Mouse (Mus musculus) ovary, postnatal 36 days (tissue): ENCODE data around the gene Trpm8.
A peak's percentile ranks its signal among the peaks of the same experiment; 100 is the strongest.

Source experiments
- DNase-seq: peaks from one replicate; pipeline ENCODE4 v3.0.0; 2022; ENCODE audit warnings: low spot score, mixed read lengths

Trpm8 gene

DNA sequence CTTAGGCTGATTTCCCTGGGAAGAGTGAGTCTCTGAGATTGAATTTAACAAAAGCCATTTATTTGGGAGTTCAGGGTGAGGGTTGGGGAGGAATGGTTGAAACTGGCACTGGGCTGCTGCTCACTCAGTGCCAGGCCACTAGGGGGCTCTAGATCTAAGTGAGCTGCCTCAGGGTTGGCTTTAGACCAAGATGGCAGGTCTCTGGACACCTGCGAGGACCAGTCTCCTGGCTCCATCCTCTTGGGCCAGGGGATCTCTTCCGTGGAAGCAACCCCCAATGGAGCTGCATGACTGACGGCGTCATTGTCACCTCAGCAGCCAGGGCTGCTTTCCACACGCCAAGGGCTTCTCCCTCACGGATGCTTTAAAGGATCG, 7.5 kb downstream of the Trpm8 start:
- DNase-seq, result no peak

DNA sequence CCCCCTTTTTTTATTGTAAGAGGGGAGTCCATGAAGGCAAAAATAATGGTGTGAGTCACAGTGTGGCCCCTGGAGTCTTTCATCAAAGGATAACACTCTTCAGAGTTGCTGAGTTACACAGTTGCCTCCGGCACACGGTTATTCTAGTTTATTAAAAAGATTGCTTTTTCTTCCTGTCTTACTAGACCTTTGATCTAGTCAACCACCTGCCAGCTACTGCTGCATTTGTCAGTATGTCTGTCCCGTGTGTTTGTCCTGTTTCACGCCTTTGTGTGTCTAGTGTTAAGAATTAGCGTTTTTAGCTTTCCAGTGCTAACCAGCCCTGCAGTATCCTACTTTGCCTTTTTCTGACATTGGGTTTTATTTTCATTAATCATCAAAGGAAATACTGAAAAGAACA, 8.2 kb downstream of the Trpm8 start:
- DNase-seq, result no peak

DNA sequence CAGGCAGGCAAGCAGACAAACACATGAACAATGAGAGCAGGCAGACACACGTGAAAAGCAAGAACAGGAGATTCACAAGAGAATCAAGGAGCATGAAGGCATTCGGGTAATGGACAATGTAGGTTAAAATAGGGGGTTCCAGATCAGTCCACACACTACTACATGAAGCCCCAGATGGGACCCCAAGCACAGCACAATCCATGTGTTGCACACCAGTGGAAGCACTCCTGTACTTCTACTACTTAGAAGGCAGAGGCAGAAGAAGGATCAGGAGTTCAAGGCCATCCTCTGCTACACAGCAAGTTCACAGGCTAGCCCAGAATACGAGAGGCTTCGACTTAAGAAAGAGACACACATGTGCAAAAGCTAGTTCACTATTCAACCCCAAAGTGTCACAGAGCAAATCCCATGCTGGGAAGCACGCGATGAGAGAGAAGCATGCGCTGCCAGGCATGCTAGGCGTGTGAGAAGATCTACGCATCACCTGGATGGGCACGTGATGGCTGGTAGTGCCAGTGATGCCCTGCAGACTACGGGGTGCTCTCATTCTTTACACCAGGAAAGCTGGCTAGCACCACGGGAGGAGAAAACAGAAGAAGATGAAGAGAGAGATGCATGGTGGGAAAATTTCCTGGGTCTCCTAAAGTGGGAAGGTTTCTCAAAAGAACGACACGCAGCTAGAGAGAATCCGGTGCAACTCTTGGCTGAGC, 8.8 kb downstream of the Trpm8 start:
- no peak for DNase-seq

DNA sequence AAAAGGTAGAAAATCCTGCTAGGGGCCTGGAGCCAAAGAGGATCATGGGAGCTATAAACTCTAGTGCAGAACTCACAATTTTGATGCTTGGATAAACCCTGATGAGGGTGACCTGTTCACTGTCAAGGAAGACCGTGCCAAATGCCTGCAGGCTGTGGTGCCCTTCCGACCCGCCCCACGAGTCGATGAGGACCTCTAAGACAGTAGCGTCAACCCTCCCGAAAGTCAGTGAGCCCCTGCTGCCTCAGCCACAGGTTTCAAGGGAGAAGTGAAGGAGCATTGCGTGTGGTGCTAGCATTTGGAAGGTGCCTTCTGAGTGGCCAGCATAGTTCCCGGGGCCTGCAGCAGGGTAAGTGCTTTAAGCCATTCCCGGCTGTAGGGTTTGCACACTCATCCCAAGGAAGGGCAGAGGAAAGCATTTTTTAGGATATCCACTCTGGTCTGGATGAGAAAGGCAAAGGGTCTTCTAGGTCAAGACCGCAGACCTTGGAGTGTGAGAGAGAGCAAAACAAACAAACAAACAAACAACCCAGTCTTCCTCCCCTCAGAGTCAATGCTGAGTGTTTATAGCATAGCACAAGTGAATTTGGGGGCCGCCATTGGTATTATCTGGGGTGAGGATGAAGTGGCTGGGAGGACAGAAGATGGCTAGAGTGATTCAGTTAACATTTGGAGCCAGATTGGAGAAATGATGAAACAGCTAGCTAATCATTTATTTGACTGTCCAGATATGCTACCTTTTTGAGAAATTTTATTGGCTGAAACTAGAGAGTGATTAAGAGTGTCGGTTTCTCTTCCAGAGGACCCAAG, 9.6 kb downstream of the Trpm8 start:
- no peak for DNase-seq

DNA sequence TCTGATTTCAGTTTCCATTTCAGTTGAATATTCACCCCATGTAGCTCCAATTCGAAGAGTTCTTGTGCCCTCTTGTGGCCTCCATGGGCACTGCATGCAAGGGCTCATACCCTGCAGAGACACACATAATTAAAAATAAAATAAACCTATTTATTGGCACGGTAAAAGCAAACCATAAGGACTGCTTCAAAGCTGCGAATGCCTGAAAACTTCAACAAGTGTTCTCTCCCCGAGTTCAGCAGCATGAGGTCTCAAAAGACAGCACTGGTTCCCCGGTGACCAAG, 10.2 kb downstream of the Trpm8 start:
- DNase-seq, result peak; percentile 76

DNA sequence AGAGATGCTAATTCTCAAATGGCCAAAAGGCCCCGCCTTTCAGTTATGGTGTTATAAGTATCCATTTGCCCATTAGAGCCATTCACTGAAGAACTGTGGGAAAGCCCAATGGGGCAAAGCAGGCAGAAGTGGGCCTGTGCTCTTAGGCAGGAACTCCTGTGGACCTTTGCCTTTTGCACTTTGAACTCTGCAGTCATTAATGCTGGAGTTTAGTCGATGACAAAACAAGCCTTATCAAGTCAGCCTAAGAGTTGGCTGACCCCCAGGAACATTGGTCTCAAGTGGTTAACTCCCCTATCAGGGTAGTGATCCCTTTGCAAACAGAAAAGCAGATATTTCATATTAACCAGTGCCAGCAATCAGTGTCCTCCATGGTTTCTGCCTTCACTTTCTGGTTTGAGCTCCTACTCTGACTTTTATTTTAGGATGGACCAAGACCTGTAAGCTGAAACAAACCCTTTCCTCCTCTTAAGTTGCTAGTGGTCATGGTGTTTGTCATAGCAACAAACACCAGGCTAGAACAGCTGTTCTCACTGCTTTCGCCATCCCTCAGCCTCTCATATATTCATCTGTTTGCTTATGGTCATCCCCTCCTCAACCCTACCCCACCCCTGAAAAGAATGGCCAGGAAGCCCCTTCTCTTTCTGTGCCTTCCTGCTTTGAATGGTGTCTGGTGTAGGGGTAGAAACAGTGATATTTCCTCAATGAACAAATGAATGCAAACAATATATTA, 10.8 kb downstream of the Trpm8 start:
- no peak for DNase-seq

DNA sequence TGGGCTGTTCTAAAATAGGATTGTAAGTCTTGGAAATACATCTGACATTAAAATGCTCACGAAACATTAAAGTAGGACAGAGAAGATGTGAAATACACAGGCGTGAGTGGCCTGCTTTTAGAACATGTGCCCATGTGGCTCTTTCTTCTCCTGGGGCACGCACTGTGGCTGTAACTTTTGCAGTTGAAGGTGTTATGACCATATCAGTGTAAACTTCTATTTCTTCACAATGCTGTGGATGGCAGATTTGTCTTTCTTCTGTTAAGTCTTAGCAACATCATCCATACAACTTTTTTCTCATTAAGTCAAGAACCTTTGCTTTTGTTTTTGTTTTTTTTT, 11.3 kb downstream of the Trpm8 start:
- no peak for DNase-seq

DNA sequence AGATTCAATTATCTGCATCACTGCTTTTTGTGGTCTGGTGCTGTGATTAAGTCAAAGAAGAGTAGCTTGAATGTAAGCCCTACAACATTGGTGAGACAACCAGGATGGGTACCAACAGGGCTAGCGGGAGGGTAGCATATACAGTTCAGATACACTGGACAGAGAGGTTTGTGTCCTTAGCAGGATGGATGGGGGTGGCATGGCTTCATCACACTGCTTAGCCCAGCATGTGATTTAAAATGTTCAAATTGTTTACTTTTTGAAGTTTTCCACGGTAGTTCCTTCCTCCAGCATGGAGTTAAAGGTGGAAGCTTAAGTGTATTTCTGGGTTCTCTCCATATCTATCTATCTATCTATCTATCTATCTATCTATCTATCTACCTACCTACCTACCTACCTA, 11.7 kb downstream of the Trpm8 start:
- DNase-seq, result no peak

DNA sequence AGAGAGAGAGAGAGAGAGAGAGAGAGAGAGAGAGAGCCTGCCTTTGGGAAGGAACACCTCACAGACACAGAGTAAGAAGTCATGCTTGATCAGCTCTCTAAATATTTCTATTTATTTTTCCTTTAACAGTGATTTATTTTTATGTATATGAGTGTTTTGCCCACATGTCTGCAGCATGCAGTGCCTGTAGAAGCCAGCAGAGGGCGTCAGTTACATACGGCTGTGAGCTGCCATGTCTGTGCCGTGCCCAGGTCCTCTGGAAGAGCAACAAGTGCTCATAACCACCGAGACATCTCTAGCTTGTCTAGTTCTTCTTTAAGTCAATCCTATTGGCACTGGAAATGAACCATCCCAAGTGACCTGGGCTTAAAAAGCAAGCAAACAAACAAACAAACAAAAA, 12.5 kb downstream of the Trpm8 start:
- peak; percentile 69 for DNase-seq

DNA sequence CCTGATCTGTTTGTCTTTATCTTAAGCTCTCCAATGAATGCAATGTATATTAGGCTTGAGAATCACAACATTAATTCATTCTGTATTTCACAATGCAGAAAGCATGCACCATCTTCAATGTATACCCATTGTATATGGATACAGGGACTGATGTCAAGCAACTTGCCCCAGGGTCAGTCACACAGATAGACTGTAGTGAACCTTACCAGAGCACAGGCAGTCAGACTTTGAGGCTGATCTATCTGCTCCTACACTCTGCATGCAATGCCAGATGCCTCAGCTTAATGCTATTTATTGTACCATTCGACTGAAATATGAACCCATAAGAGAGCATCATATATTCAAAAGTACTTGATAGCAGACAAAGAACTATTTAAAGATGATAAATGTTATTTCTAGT, 13.1 kb downstream of the Trpm8 start:
- DNase-seq, result no peak

DNA sequence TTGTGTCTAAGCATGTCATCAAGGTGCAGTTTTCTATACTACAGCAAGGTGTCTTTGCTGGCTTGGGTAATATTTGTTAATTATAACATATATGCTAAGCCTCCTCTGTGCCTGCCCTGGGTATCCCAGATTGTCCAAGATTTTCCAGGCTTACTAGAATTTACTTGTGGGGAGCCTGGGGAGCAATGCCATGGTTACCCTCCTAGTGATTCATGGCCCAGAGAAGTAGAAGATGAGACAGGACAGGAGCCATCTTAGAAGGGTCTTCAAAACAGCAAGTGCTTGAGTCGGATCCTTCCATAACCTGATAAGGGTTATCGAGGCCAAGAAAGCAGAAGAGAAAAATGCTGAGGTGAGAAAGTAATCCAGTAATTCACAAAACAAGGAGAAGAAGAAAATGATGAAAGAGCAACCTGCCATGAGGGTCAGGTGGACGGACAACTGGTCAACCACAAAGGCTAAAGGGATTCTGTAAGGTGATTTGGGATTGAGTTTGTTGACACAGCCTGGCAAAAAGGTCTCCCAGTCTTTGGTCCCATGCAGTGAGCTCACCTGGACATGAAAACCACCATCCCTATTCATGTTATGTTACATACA, 14.0 kb downstream of the Trpm8 start:
- DNase-seq, result no peak

DNA sequence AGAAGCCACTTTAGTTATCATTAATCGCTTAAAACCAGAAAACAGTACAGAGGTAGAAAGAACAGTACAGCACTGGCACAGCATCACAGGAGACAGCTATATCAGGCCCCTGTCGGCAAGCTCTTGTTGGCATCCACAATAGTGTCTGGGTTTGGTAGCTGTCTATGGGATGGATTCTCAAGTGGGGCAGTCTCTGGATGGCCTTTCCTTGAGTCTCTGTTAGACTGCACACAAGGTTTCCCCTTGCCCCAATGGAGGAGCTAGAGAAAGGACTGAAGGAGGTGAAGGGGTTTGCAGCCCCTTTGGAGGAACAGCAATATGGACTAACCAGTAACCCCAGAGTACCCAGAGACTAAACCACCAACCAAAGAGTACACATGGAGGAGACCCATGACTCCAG, 14.6 kb downstream of the Trpm8 start:
- DNase-seq, result no peak

DNA sequence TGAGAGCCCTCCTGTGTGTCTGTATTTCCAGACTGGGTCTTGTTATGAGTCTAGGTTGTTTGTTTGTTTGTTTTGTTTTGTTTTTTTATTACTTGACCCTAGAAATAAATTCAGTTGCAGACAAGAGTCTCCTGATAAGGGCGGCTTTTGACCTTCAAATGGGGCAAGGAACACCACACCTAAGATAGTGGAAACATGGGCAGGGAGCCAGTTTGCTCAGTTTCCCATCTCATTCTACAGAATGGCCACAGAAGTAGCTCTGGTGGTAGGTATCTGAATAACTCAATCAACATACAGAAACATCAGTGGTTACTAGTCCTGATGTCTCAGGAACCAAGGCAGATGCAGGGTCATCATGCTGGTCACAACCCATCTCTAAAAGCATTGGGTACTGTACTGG, 17.2 kb downstream of the Trpm8 start:
- DNase-seq, result no peak

DNA sequence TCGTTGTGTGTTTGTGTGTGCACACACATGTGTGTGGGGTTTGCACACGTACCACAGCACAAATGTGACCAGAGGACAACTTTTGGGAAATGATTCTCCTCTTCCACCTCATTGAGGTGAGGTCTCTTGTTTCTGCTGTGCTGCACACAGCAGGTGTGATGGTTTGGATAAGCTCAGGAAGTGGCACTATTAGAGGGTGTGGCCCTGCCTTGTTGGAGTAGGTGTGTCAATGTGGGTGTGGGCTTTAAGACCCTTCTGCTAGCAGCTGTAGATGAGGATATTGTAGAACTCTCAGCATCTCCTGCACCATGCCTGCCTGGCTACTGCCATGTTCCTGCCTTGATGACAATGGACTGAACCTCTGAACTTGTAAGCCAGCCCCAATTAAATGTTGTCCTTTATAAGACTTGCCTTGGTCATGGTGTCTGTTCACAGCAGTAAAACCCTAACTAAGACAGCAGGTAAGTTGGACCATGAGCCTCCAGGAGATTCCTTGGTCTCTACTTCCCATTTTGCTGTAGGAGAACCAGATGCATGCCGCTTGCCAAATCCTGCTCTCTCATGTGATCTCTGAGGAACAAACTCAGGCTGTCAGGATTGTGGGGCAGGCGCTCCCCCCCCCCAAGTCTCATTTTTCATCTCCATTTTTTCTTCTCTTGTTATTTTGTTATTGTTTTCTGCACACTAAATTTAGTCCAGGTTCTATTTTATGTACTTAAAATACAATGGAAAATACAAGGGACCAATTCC, 18.9 kb downstream of the Trpm8 start:
- no peak for DNase-seq

DNA sequence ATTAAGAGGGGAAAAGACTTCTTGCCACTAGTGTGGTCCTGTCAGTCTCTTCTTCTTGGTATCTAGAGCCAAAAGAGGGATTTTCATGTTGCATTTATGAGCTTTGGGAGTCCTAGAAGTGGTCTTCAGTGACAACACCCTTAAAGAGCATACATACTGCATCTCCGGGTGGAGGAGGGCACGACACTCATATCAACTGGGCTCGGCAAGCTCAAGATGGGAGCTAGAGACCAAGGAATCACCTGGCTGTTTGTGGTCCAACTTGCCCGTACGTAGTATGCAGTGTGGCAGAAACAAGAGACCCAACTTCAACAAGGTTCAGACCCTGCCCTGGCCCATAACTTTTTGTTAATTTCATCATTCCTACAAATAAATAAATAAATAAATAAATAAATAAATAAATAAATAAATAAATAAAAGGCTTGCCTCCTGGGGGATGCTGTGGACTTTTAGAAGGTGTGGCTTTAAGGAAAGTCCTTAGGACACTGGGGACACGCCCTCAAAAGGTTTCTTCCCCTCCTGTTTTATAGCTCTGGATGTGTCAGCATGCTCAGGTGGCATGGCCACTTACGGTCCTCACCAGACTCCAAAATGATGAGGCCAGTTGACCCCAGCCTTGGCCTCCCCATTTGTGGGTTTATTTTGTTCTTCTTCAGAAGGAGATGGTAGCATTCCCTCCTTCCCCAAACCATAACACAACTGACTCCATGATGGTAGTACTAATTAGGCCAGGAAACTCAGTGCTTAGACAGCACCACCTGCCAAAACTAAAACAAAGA, 20.2 kb downstream of the Trpm8 start:
- DNase-seq, result no peak

DNA sequence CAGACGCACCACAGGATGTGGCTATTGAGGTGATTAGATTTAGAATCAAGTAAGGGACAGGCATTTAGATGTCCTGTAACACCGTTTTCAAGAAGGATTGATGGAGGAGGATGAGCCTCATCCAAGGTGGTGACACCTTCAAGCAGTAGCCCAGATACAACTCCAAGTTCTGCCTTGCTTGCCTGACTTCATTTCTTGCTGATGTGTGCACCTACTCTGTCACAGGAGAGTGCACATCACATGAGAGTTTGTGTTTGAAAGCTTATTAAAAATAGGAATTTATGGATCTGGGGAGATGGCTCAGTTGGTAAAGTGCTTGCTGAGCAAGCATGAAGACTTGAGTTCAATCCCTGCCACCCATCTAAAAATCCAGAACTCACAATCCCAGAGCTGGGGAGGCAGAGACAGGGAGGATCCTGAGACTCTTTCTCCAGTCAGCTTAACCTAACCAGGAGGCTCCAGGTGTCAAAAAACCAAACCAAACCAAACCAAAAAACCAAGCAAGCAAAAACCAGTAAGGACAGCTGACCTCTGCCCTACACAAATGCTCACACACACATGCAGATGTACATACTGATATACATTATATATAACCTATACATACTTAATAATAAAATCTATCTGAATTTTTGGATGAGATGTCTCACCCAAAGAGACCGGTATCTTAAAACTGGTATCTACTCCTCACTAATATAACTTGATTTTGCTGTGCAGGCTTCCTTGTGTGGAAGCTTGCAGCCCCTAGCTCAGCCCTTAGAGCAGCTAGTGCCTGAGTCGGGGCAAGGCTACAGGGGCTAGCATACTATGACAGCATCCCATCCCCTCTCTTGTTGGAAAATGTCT, 21.4 kb downstream of the Trpm8 start:
- DNase-seq, result no peak

DNA sequence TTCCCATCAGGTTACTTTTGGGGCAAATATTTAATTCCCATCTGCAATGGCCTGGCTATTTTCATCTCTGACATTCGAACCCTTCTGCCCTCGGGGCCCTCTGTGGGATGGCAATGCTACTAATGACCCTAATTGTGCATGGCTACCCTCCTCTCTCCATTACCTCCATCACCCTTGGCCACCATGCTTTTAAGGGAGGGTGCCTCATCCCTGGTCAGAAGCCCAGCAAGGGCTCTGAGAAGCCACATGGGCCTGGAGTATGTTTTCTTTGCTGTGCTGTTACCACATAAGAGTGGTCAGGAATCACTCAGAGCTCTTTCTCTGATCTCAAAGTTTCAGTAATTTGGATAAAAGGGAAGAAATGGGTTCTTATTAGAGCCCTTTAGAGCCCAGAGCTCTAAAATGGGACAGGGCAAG, 22.1 kb downstream of the Trpm8 start:
- DNase-seq, result no peak

DNA sequence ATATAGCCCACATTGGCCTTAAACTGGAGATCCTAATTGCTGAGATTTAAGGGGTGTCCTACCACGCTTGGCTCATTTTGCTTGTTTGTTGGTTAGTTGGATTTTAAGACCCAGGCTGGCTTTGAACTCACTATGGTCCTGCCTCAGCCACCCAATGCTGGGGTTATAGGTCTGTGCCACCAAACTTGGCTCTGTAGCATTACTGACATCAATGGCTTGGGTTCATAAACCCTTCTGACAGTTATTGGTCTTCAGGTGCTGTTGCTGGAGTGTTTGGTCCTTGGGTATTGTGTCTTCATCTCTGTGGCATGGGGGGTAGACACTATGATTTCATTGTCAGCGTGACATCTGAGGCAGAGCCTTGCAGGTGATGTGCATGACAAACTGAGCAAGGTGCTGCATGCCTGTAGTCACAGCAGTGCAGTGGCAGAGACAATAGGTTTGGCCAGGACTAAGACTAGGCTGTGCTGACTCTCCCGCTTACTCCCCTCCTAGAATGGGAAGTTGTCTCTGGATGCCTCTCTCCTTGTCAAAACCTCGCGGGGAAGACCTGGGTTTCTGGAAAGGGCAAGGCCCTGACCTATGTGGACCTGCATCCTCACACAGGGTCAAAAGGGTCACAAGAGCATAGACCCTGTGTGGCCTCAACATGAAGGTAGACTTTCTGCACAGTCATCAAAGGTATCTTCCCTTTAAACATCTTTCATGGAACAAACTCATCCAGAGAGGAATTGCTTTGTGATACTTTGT, 23.0 kb downstream of the Trpm8 start:
- DNase-seq, result no peak

DNA sequence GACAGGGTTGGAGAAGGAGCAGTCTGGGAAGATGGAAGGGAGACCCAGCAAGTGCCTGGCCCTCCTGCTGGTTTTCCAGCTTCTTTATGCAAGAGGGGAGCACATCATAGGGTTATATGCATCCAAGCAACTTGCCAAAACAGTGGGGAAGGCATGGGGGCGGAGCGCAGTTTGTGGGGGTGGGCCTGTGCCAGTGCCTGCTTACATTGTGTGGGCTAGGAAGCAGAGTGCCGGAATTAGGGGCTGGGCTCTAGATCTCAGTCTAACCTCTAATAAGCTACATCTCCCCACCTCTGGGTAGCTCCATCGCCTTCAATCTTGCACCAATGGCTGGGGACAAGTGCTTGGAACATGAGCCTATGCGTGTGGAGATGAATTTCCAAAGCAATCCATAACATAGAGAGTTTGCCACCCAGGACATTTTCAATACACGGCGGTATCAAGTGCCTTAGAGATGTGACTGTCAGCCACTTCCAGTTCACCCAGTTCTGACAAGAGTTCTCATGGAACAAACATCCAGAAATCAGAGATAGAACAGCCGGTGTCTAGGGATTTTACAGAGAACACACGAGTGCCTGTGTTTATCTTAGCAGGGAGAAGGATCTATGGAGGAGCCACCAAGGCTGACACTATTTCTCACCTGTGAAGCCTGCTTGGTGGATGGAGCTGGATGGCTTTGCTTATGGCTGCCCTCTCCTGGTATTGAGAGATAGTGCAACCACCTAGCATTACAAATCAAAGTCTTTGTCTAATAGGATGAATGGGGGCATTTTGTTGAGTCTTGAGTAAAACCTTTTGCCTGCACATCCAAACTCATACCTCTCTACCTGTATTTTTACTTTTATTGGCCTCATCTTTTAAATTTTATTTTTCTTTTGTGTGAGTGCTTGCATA, 23.9 kb downstream of the Trpm8 start:
- DNase-seq, result no peak
